23 mouse cellular contexts compared by ENCODE assay signal in genomic region chr9:116491227-116491626, GRCm38 (mm10).
DNase-seq lines count a peak whose midpoint lies in the region; ATAC-seq and TF ChIP-seq lines count a peak whose summit lies in the region.
"Had no signal": no experiment of that assay in that cellular context is flagged by ENCODE, and none has a peak within 500 bp of the region (broad histone marks: within the 10 kb centered on the region; RNA-seq: fewer than 3 reads in every experiment).

No protein-coding gene starts in this region.

- no peak for DNase-seq in heart, adult 2 months
- DNase-seq in heart, postnatal 25 days (ENCODE audit: low spot score) = no peak
- no peak for DNase-seq in liver, postnatal 0 days
- DNase-seq in ES-E14 (ENCODE audit: low read depth, low spot score) = no peak
- DNase-seq in adrenal gland, postnatal 14 days = no peak
- no peak for DNase-seq in adrenal gland, adult (ENCODE audit: inconsistent age in 2 of 2, low spot score in 1 of 2)
- DNase-seq: adrenal gland, adult 8-10 months; B cell, adult 2 months; cerebellum, adult 8-10 months; gastrocnemius, postnatal 36 days; heart, postnatal 10 days; kidney, adult 2 months; lung, adult 18-20 months; thymus, postnatal 36 days had no signal

- in situ Hi-C loops in ES-E14 (cut with MboI; ENCODE audit: low sequenced_read_pairs in 2 of 2, unreplicated experiment in 2 of 2) = no loop called here

- no peak overlapping the region for H3K9ac ChIP-seq in heart, adult 2 months (ENCODE audit: low read depth, low read length)
- H3K9ac ChIP-seq in liver, postnatal 0 days (replicated peaks) = no peak overlapping the region
- no peak overlapping the region for H3K9ac ChIP-seq in liver, embryonic 12.5 days
- no peak overlapping the region for H3K9ac ChIP-seq in ES-E14 (ENCODE audit: insufficient read depth, low read depth, low read length, poor library complexity, severe bottlenecking)
- H3K9ac ChIP-seq: embryonic facial prominence, embryonic 15.5 days; forebrain, embryonic 15.5 days; hindbrain, embryonic 12.5 days; midbrain, embryonic 15.5 days had no signal

- H3K9me3 ChIP-seq in liver, postnatal 0 days (ENCODE audit: low read length) = no peaks in the 10 kb centered on the region
- no peaks in the 10 kb centered on the region for H3K9me3 ChIP-seq in liver, embryonic 12.5 days (replicated peaks)
- H3K9me3 ChIP-seq in ES-E14 (ENCODE audit: control insufficient read depth, insufficient read depth, low read depth, low read length) = no peaks in the 10 kb centered on the region
- H3K9me3 ChIP-seq: embryonic facial prominence, embryonic 15.5 days; forebrain, embryonic 15.5 days; hindbrain, embryonic 12.5 days; midbrain, embryonic 15.5 days had no signal

- peak; percentile 42 for TF ChIP-seq CTCF in heart, adult 2 months (IDR thresholded peaks at IDR 0.05)
- TF ChIP-seq CTCF in liver, postnatal 0 days (IDR thresholded peaks at IDR 0.05; ENCODE audit: low read depth) = peak; percentile 24; the same call in 1 of the 2 replicates

- H3K27ac ChIP-seq in heart, adult 2 months = no peak overlapping the region
- H3K27ac ChIP-seq in liver, postnatal 0 days (ENCODE audit: low read depth) = no peak overlapping the region
- H3K27ac ChIP-seq in liver, embryonic 12.5 days = no peak overlapping the region
- H3K27ac ChIP-seq in ES-E14 (ENCODE audit: insufficient read depth, low read depth, low read length, poor library complexity, severe bottlenecking) = no peak overlapping the region
- H3K27ac ChIP-seq: embryonic facial prominence, embryonic 15.5 days; forebrain, embryonic 15.5 days; heart, embryonic 10.5 days; hindbrain, embryonic 12.5 days; kidney, postnatal 0 days; midbrain, embryonic 15.5 days had no signal

- no peak overlapping the region for H3K4me3 ChIP-seq in heart, adult 2 months
- no peak overlapping the region for H3K4me3 ChIP-seq in liver, postnatal 0 days (ENCODE audit: low read depth, low read length)
- H3K4me3 ChIP-seq in liver, embryonic 12.5 days = no peak overlapping the region
- no peak overlapping the region for H3K4me3 ChIP-seq in ES-E14 (ENCODE audit: insufficient read depth in 1 of 2, low read depth in 1 of 2, low read length in 2 of 2, poor library complexity in 1 of 2, severe bottlenecking in 1 of 2)
- H3K4me3 ChIP-seq: embryonic facial prominence, embryonic 15.5 days; forebrain, embryonic 15.5 days; heart, embryonic 10.5 days; hindbrain, embryonic 12.5 days; midbrain, embryonic 15.5 days; myocyte had no signal

- no peak for TF ChIP-seq EP300 in heart, adult 2 months (IDR thresholded peaks at IDR 0.05; ENCODE audit: insufficient read depth, low read depth, low read length)
- TF ChIP-seq EP300 in liver, postnatal 0 days (IDR thresholded peaks at IDR 0.05; ENCODE audit: low read depth) = no peak

- no peak for ATAC-seq in liver, postnatal 0 days
- no peak for ATAC-seq in liver, embryonic 12.5 days
- peak; percentile 44; the same call in 1 of the 2 replicates for ATAC-seq in megakaryocyte progenitor cell, adult 5-6 weeks (replicated peaks; ENCODE audit: poor library complexity)
- ATAC-seq: forebrain, embryonic 15.5 days; midbrain, embryonic 15.5 days had no signal

- 81% methylated on average over 2 of the region's 2 CpGs for WGBS in heart, adult 2 months
- 77% methylated on average over 2 of the region's 2 CpGs for WGBS in liver, postnatal 0 days (ENCODE audit: insufficient replicate concordance)
- 60% methylated on average over 2 of the region's 2 CpGs for WGBS in liver, embryonic 12.5 days (ENCODE audit: insufficient replicate concordance)

- no peak overlapping the region for H3K4me2 ChIP-seq in liver, postnatal 0 days (ENCODE audit: low read depth, low read length)
- H3K4me2 ChIP-seq in liver, embryonic 12.5 days = no peak overlapping the region
- H3K4me2 ChIP-seq: embryonic facial prominence, embryonic 15.5 days; forebrain, embryonic 15.5 days; hindbrain, embryonic 12.5 days; midbrain, embryonic 15.5 days had no signal

- H3K79me2 ChIP-seq in heart, adult 2 months (replicated peaks; ENCODE audit: control insufficient read depth, insufficient read depth, low read length) = no peaks in the 10 kb centered on the region

- intact Hi-C loops in heart, adult 2 months (cut with DNase I) = no loop called here
- intact Hi-C loops in heart, postnatal 25 days (cut with DNase I) = no loop called here

- TF ChIP-seq POLR2A in heart, adult 2 months (IDR thresholded peaks at IDR 0.05; ENCODE audit: insufficient read depth, low read depth, low read length) = no peak

- H3K27me3 ChIP-seq in heart, adult 2 months (ENCODE audit: control insufficient read depth, insufficient read depth, low read length) = no peaks in the 10 kb centered on the region
- no peaks in the 10 kb centered on the region for H3K27me3 ChIP-seq in liver, postnatal 0 days (ENCODE audit: insufficient read depth, low read length)
- H3K27me3 ChIP-seq in liver, embryonic 12.5 days (replicated peaks) = no peaks in the 10 kb centered on the region
- H3K27me3 ChIP-seq: embryonic facial prominence, embryonic 15.5 days; forebrain, embryonic 15.5 days; hindbrain, embryonic 12.5 days; midbrain, embryonic 15.5 days had no signal

- no peaks in the 10 kb centered on the region for H3K36me3 ChIP-seq in heart, adult 2 months (ENCODE audit: control insufficient read depth, insufficient read depth, low read length)
- no peaks in the 10 kb centered on the region for H3K36me3 ChIP-seq in liver, postnatal 0 days (replicated peaks; ENCODE audit: insufficient read depth, low read length)
- no peaks in the 10 kb centered on the region for H3K36me3 ChIP-seq in liver, embryonic 12.5 days
- H3K36me3 ChIP-seq in ES-E14 (ENCODE audit: control insufficient read depth, insufficient read depth, low read length, poor library complexity, severe bottlenecking) = no peaks in the 10 kb centered on the region
- H3K36me3 ChIP-seq: embryonic facial prominence, embryonic 15.5 days; forebrain, embryonic 15.5 days; heart, embryonic 10.5 days; hindbrain, embryonic 12.5 days; midbrain, embryonic 15.5 days had no signal

- no peaks in the 10 kb centered on the region; the same call in 1 of the 2 replicates for H3K4me1 ChIP-seq in heart, adult 2 months (ENCODE audit: control insufficient read depth, insufficient read depth, low read length)
- H3K4me1 ChIP-seq in liver, postnatal 0 days (ENCODE audit: insufficient read depth) = no peaks in the 10 kb centered on the region
- H3K4me1 ChIP-seq in liver, embryonic 12.5 days = no peaks in the 10 kb centered on the region
- no peaks in the 10 kb centered on the region for H3K4me1 ChIP-seq in ES-E14 (ENCODE audit: control insufficient read depth in 2 of 2, insufficient read depth in 2 of 2, low read length in 2 of 2, poor library complexity in 1 of 2)
- H3K4me1 ChIP-seq: forebrain, embryonic 15.5 days; heart, embryonic 10.5 days; hindbrain, embryonic 12.5 days; midbrain, embryonic 15.5 days had no signal

TF ChIP-seq in ES-E14, 5 proteins besides CTCF, POLR2A, EP300 and RAD21:
- TF ChIP-seq MAFK (IDR thresholded peaks at IDR 0.05; ENCODE audit: insufficient read depth, low read depth, low read length) = no peak
- TF ChIP-seq HCFC1 (IDR thresholded peaks at IDR 0.05; ENCODE audit: borderline replicate concordance, insufficient read depth, low read length) = no peak
- no peak for TF ChIP-seq CHD2 (IDR thresholded peaks at IDR 0.05; ENCODE audit: low read depth, low read length)
- TF ChIP-seq ZNF384 (IDR thresholded peaks at IDR 0.05; ENCODE audit: low read depth, low read length) = no peak
- TF ChIP-seq ZC3H11A (IDR thresholded peaks at IDR 0.05; ENCODE audit: borderline replicate concordance, low read depth, low read length) = 0 out of 2 replicates have a peak, but pooled peaks have one; percentile 17
TF ChIP-seq in ES-E14: peak in this region for 1.
